Comparison of ENCODE assay signal across 19 mouse cellular contexts in genomic region chr8:9638162-9638561, GRCm38 (mm10).
DNase-seq lines count a peak whose midpoint lies in the region; ATAC-seq lines count a peak whose summit lies in the region.
"Had no signal": no experiment of that assay in that cellular context is flagged by ENCODE, and none has a peak within 500 bp of the region (broad histone marks: within the 10 kb centered on the region; RNA-seq: fewer than 3 reads in every experiment).

No protein-coding gene starts in this region.

- peak; percentile 70 for DNase-seq in heart, adult 11 months
- DNase-seq in heart, adult 8-10 months (ENCODE audit: low spot score): no peak
- peak; percentile 56 for DNase-seq in midbrain, embryonic 11.5 days (ENCODE audit: low spot score, missing footprints)
- DNase-seq: adrenal gland, adult 2 months; adrenal gland, adult 8-10 months; adrenal gland, postnatal 10 days; adrenal gland, postnatal 14 days; adrenal gland, postnatal 25 days; adrenal gland, postnatal 36 days; B cell, adult 2 months; cerebellum, adult 11 months; cerebellum, adult 11-12 months; cerebellum, adult 18-20 months had no signal

- no peaks in the 10 kb centered on the region for H3K9me3 ChIP-seq in midbrain, embryonic 11.5 days (ENCODE audit: control insufficient read depth, low read length)
- no peaks in the 10 kb centered on the region for H3K9me3 ChIP-seq in midbrain, embryonic 16.5 days (replicated peaks; ENCODE audit: control insufficient read depth, low read length, poor library complexity, severe bottlenecking)
- H3K9me3 ChIP-seq: G1E had no signal

- no peaks in the 10 kb centered on the region for H3K4me1 ChIP-seq in midbrain, embryonic 11.5 days (ENCODE audit: control insufficient read depth, insufficient read depth, low read length)
- no peaks in the 10 kb centered on the region for H3K4me1 ChIP-seq in midbrain, embryonic 16.5 days (ENCODE audit: control insufficient read depth, insufficient read depth, low read length)

- no peaks in the 10 kb centered on the region for H3K36me3 ChIP-seq in midbrain, embryonic 11.5 days (ENCODE audit: control insufficient read depth, insufficient read depth, low read length)
- no peaks in the 10 kb centered on the region for H3K36me3 ChIP-seq in midbrain, embryonic 16.5 days (ENCODE audit: control insufficient read depth, insufficient read depth, low read length)
- H3K36me3 ChIP-seq: G1E had no signal

- no peak overlapping the region for H3K4me2 ChIP-seq in midbrain, embryonic 11.5 days
- no peak overlapping the region for H3K4me2 ChIP-seq in midbrain, embryonic 16.5 days (ENCODE audit: low read length)

- 88% methylated on average over 2 of the region's 2 CpGs for WGBS in midbrain, embryonic 11.5 days
- 84% methylated on average over 2 of the region's 2 CpGs for WGBS in midbrain, embryonic 16.5 days

- ATAC-seq in midbrain, embryonic 11.5 days (ENCODE audit: low FRiP score): no peak
- no peak for ATAC-seq in midbrain, embryonic 16.5 days
- ATAC-seq: activated CD4-positive, CD25-positive, alpha-beta regulatory T cell, adult 4 months; CD4-positive, CD25-positive, alpha-beta regulatory T cell, adult 4 months; Patski had no signal

- H3K27ac ChIP-seq in midbrain, embryonic 11.5 days (ENCODE audit: low read depth, low read length): no peak overlapping the region
- no peak overlapping the region for H3K27ac ChIP-seq in midbrain, embryonic 16.5 days (ENCODE audit: low read length)

- no peak overlapping the region for H3K4me3 ChIP-seq in midbrain, embryonic 11.5 days (ENCODE audit: low read depth, low read length)
- H3K4me3 ChIP-seq in midbrain, embryonic 16.5 days (ENCODE audit: low read depth, low read length): no peak overlapping the region

- no peak overlapping the region for H3K9ac ChIP-seq in midbrain, embryonic 11.5 days (ENCODE audit: low read length)
- no peak overlapping the region for H3K9ac ChIP-seq in midbrain, embryonic 16.5 days (ENCODE audit: low read depth, low read length)

- H3K27me3 ChIP-seq in midbrain, embryonic 11.5 days (ENCODE audit: control insufficient read depth, insufficient read depth, low read length): no peaks in the 10 kb centered on the region
- no peaks in the 10 kb centered on the region for H3K27me3 ChIP-seq in midbrain, embryonic 16.5 days (ENCODE audit: control insufficient read depth, insufficient read depth, low read depth, low read length)
- H3K27me3 ChIP-seq: CH12.LX, Patski had no signal
